Mouse (Mus musculus): ENCODE data around the gene 2410131K14Rik. TPM values are rescaled to one million over a fixed set of nuclear protein-coding genes. Genes with fewer than 3 reads are reported as not detected.

The 2410131K14Rik gene
- total RNA-seq, 2 experiments from 2014 or later, result 5.8 to 6.3 TPM

DNA sequence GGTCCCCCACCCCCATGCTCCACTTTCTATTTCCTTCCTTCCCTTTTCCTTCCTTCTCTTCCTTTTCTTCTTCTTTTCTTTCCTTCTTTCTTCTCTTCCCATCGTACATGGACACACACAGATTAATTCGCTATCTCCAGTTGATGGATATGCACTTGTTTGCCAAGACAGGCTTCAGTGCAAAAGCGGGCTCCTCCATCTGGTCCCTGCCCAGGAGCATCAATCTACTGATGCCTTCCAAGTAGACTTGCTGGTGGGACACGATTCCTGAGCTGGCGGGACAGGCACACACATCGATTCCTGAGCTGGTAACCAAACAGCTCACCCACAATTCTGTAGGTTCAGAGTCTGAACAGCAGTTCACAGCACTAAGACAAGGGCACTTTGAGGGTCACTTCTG lies 68.7 kb downstream of the 2410131K14Rik start:
- no peak for DNase-seq

Other genes starting within 250 kb of the 2410131K14Rik start
- gene Tesc, start 217.5 kb upstream of the 2410131K14Rik start, total RNA-seq (2021), result 10 to 100 TPM; 57.1 to 58.8 TPM
- 10 to 100 TPM; 54.9 to 61.1 TPM for gene Fbxw8, start 89.8 kb upstream of the 2410131K14Rik start, total RNA-seq (2021)
- gene Hrk, start 80.6 kb upstream of the 2410131K14Rik start, total RNA-seq (2021), result under 1 TPM; 0.09 to 0.31 TPM
- 1 to 10 TPM; 2.5 to 2.9 TPM for gene Rnft2, start 111 bp upstream of the 2410131K14Rik start, total RNA-seq (2021)

Measured in heart, postnatal 4 days (tissue).